Mouse (Mus musculus) ovary, adult 18-20 months (tissue): ENCODE data around the gene 1700021F05Rik.
A peak's percentile ranks its signal among the peaks of the same experiment; 100 is the strongest.

Experiments used
- DNase-seq: peaks from one replicate; pipeline ENCODE4 v3.0.0; 2022; ENCODE audit warnings: low spot score, mixed read lengths

1700021F05Rik gene

DNA sequence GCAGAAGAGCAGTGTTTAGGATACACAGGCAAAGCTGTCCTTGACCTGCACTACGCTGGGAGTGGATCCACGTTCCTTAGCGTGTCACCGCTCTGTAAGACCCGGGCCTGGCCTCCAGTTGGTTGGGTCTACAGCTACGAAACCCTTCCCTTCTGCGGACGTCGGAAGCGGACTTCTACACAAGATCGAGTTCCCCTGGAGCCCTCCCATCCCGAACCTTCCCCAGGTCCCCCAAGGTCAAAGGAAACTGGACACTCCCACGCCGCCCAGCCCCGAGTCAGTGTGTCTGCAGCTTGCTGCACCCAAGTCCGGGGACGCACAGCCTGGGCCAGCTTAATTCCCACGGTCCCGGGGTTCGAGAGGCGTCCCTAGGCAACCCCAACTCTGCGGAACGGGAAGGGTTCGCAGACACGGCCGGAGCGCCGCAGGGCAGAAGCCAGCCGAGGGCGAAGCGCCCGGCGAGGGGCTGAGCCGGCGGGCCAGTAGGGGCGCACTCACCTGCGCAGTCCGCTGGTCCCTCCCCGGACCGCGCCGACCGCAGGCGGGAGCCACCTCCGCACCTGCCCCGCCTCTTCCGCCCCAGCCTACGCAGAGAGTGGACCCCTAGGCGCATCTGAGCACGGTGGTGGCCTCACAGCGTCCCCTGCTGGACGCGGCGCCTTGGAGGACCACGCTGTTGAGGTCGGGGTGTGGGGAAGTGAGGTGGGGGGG is at the start of gene 1700021F05Rik:
1700021F05Rik (minus strand) TSS at position 553 of the 711 bp plus-strand sequence.
- DNase-seq = peak; percentile 92

DNA sequence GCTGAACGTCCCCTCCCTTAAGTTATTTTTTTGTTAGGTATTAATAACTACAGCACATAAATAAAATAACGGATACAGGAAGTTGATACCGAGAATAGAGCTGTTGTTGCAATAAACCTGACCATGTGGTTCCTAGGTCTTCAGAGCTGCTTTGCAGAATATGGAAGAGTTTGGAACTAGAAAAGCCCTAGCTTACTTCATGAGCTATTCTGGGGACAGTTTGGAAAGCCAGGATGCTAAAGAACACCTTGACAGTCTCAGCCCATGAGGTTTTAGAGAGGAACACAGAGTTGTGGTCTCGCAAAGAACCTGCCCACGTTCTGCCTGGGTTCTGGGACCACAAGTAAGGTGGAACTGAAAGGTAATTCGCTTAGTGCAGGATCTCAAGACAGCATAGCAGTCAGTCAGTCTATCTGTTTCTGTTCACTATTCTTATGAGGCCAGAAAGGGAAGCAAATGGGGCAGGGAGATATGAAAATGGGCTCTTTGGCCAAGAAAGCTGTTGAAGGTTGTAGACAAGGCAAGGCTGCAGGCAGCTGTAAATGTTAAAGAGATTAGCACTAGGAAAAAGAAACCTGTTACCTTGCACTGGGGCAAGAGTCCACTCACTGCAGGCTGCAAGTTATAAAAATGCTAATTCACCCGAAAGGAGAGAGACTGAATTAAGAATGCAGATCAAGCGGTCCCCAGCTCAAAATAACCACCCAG is 47.8 kb upstream of the 1700021F05Rik start:
- DNase-seq = no peak

DNA sequence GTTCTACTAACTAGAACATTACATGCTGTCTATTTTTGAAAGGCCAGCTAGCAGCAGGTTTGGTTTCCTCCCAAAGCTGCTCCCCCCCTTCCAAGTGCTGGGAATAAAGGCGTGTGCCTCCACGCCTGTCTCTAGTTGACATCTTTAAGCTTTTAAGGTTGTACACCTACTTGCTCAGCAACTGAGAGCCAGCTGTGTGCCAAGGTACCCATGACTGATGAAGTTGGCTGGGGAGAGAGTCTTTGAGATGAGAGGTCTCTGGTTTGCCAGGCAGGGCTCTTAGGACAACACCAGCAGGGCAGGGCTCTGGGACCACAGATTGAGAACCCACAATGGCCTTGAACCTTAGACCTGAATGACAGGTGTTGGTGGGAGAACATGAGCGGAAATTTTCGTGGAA is 43.7 kb upstream of the 1700021F05Rik start:
- DNase-seq = no peak

DNA sequence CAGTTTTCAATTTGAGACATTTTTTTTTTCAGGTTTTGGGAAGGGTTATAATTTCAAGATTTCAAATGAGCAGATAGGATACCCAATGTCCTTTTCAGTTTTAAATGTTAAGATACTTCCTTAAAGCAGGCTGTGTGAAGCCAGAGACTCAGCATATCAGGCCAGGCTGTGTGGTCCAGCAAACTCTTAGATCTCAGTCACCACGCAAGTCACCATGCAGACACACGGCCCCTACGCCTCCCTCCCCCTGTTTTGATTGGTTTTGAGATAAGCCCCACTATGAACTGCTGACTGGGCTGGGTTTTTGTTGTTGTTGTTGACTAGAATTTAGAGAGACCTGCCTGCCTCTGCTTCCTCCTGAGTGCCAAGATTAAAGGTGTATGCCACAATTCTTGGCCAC is 40.5 kb upstream of the 1700021F05Rik start:
- DNase-seq = no peak

DNA sequence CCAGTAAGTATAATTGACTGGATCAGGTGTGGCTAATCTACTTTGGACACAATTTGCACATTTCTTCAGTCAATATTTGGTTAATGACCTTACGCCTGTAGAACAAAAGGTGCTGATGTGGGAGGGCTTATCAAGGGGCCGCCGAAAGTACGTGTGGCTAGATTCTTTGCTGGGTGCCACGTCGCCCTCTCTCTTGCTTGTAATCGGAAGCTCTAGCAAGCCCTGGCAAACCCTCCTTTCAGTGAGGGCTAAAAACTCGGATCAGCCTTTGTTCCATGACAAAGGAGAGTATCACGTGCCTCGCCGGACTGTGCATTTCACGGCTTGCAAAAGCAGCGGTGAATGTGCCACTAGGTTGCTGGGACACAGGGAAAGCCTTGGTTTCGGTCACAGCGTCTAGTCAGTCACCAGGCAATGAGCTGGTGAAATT is 39.9 kb upstream of the 1700021F05Rik start:
- DNase-seq = peak; percentile 29

DNA sequence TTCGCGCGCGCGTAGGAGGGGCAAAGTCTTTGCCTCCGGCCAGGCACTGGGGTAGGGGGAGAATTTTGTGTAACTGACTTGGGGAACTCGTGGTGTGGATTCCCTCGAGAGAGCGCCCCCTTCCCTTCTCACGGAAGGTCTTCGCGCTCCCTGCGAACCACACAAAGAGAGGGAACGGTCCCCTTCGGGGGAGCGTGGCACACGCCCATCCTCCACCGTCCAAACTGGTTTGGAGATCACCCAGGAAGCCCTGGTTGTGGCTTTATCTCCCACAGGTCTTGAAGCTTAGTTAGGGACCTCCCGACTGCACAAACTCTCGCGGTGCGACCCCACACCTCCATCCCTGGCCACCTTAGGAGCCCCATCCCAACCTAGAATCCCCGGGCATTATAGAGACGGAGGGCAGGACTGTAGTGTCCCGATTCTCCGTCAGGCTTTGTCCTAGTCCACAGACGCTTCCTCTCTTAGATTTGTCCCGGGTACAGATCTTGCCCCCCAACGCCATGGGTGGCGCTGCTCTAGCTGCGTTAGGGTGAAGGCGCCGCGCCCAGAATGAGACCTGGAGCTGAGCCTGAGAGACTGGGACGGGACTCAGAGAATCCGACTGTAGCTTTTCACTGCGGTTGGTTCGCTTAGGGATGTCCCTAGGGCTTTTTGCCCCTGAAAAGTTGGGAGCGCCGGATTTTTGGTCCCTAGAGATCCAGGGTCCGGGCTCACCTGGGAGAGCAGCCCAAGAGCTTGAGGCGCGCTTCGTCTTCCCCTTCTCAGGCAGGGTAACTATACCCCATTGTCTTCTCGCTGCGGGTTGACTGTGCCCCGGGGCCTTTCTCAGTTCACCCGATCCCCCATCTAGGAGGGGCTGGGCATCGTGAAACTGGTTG is 38.8 kb upstream of the 1700021F05Rik start:
- DNase-seq = no peak

DNA sequence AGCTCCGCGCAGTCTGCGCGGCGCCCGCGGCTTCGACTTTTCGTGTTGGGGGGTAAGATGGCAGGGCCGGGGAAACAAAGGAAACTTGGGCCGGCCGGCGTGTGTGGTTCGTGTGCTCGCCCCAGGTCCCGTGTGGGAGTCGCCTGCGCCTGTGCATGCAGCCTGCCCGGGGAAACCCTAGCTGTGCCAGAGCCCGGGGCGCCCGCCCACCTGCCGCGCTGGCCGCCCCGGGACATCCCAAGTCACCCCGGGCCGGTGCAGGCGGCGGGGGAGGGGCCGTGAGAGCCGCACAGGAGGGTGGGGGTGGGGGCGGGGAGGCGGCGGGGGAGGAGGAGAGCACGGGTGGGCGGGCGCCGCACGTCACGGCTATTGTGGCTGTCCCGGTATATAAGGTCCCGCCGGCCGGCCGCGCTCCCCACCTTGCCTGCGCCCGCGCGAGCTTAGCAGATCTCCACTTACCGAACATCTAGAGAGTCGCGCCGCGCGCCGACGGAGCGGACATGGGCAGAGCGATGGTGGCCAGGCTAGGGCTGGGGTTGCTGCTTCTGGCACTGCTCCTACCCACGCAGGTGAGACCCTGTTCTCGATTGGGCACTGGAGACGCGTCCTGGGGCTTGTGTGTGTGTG is 38.1 kb upstream of the 1700021F05Rik start:
- DNase-seq = peak; percentile 53

DNA sequence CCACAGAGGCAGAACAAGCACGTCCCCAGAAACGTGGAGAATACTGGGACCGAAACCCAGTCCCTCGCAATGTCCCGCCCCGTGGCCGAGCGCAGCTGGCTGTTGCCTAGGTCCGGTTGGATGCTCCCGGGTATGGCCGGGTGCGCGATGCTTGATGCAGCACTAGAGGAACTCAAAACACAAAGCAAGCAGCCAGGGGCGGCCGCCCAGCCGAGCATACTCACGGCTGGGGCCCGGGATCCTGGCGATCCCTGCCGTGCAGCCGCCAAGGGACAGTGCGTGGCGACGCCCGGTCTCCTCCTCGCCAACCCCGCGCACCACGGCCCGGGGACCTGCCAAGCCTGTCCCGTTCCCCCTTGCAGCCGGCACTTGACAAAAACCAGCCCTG is 37.6 kb upstream of the 1700021F05Rik start:
- peak; percentile 25 for DNase-seq

DNA sequence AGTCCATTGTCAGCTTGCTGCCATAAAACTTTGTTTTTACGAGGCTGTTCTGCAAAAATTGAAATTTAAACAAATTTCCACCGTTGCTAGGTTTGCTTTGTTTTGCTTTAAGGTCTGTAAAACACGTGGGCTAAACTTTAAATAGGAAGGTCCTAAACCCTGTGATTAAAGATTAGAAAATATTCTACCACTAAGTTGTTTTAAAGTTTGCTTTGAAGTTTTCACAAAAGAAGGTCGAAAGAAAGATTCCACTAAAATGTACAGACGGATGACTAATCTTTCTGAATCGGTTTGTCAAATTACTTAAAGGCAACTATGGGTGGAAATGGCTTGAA is 37.2 kb upstream of the 1700021F05Rik start, which contains the start of gene Cd24a:
Cd24a (plus strand) TSS at position 288 of the 335 bp plus-strand sequence.
- DNase-seq = no peak

DNA sequence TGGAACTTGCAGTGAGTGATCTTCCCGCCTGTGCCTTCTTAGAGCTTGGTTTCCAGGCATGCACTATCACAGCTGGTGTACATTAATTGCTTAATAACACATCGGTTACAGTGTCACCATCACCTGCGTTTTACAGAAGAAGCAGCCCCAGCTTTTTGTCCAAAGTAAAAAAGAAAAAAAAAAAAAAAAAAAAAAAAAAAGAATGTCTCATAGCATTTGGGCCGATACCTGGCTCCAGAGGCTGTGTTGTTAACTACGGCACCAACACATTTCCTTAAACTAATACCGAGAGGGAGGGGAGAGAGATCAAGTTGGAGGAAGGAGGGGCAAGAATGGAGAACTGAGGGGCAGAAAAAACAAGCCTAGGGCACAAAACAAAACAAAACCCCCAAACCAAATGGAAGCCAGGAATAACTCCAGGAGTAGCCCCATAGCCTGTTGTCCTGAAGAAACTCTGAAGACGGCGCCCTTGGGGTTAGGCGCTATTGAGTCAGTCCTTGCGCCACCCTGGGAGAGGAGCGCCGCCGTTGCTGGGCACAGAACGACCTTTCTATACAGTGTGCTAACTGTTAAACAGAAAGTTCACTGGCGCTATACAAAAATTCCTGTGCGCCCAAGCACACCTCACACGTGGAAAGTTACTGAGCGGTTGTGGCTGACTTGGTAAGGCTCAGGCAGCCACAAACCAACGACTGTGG is 36.7 kb upstream of the 1700021F05Rik start:
- no peak for DNase-seq

DNA sequence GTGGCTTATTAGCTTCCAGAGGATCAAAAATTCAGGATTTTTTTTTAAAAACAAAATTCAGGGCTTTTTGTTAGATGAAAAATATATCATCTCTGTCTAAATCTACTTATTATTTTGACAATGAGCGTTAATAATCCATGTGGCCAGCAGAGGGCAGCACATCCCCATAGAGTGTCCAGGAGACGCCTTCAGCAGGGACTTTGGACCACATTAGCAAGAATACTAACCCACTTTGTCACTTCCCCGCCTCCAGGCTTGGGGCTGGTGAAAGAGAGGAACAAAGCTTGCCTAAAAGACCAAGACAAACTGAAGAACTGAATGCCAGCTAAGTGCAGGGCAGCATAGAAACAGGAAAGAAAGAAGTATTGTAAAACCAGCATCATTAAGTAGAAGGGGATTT is 34.2 kb upstream of the 1700021F05Rik start:
- no peak for DNase-seq

DNA sequence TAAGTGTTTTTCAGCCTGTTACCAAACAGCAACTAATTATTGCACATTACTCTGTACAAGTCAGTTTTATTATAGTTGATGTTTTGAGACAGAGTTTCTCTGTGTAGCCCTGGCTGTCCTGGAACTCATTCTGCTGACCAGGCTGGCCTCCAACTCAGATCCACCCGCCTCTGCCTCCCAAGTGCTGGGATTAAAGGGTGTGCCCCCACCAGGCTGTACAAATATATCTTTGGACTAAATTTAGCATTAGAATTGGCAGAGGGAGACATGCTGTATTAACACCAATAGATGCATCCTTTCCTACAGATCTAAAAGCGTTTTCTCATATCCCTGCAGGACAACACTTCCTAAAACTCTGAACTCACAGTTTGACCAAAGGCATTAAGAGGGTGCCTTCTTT is 33.6 kb upstream of the 1700021F05Rik start:
- DNase-seq = no peak

DNA sequence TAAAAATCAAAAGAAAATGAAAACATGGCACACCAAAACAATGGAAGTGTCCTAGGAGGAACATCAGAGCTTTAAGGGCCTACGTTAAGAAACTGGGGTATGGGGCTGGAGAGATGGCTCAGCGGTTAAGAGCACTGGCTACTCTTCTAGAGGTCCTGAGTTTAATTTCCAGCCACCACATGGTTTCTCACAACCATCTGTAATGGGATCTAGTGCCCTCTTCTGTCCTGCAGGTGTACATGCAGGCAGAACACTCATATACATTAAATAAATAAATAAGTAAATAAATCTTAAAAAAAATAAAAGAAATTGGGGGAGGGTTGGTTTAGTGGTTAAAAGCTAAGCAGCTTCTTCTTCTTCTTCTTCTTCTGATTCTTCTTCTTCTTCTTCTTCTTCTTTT is 20.5 kb upstream of the 1700021F05Rik start:
- DNase-seq = no peak

DNA sequence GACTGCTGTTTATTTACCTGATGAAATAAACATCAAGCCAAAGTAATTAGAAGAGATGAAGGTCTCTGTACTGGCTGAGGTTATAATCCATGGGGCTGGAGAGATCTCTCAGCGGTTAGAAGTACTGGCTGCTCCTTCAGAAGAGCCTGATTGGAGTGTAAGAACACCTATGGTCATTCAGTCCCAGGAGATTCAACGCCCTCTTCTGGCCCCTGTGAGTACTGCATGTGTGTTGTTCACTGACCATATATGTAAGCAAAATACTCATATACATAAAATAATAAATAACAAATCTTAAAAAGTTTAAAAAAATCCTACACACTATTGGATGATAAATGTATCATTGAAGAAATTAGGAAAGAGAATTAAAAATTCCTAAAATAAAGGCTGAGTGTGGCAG is 20.0 kb upstream of the 1700021F05Rik start:
- DNase-seq = no peak

DNA sequence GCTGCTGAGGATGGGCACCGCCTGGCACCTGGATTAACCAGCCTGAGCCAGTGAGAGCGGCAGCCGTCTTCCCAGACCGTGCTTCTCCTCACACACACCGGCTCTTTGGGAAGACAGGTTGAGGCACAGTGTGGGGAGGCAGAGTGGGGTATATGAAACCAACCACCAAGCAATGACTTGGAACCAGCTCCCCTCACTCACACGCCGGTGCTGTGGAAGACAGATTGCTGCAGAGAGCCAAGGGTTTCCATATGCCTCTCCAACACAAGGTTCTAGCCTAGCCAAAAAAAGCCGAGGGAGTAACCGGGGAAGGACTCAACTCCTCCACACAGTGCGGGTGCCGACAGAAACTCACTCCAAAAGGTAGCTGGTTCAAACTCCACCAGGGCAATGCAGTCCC is 18.5 kb upstream of the 1700021F05Rik start:
- no peak for DNase-seq

DNA sequence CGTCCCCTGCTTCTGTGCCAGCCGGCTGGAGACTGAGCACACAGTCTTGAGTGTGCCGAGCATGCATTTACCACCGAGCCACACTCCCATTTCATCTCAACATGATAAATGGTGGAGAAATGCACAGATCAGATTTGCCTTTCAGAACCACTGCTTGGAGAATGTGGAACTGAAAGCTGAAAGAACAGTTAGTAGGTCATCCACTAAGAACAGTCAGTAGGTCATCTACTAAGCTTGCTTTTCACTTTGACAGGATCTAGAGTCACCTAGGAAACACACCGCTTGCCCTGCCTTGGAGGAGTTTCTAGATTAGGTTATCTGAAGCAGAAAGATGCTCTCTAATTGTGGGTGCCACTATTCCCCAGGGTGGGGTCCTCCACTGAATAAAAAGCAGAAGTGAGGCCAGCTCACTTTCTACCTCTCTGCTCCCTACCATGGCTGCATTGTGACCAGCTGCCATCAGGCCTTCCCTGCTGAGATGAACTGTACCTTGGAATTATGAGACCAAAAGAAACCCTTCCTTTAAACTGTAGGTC is 16.9 kb upstream of the 1700021F05Rik start:
- DNase-seq = no peak

DNA sequence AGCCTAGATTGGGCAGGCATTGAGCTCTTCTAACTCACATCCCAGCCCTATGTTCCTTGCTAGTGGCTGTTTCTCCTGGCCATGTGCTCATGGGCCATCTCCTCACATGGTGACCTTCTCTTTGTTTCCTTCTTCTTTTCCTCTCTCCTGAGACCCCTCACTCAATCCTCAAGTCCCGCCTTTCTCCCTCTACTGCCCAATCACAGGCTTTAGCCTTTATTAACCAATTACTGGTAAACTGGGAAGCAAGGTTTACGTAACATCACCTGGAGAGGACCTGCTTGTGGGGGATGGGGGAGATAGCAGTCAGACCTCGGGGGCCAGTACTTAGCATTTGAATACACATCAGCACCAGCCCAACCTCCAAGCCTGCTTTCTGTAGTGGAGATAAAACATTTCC is 10.6 kb upstream of the 1700021F05Rik start:
- DNase-seq = no peak

DNA sequence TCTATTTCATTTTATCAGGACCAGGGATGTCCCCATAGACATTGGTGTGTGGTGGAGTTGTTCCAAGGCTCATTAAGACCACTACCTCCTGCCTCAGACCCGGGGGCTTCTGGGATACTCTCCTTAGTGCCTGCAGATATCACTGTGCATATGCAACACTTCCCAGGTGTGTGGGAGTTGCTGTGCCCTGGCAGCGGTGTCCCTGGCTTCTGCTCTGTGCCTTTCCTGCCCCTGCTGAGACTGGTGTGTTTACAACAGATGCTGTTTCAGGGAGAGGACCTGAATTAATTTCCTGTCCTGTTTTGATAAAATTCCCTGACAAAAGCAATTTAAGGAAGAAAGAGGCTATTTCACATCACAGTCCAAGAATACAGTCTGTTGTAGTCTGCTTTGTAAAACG is 10.1 kb upstream of the 1700021F05Rik start:
- no peak for DNase-seq

DNA sequence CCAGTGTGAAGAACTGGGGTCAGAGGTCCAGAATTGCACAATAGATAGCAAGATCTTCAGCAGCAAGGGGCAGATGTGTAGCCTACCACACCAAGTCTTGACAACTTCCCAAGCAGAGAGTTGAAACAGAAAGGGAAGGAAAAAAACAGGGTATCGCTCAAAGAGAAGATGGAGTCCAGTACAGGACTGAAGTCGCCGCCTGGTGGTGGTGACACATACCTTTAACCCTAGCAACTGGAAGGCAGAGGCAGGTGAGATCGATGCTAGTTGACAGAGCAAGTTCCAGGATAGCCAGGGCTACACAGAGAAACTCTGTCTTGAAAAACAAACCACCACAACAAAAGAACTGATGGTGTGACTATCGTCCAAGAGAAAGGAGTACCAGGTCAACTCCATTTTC is 8.6 kb upstream of the 1700021F05Rik start:
- no peak for DNase-seq

DNA sequence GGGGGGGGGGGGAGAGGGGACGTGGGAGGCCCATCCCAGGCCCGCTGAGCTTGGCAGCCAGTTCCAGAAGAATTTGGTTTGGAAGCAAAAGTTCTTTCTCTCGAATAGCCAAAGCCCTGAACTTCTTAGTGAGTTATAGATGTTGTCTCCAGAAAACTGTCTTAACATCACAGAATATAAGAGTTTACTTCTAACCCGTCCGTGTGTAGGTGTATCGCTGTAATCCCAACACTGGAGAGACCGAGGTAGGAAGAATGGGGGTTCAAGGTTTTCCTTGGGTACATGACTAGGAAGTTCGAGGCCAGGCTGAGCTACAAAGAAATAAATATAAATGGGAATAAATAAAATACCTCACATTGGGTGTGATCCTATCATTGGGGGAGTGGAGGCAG is 355 bp upstream of the 1700021F05Rik start:
- DNase-seq = no peak

DNA sequence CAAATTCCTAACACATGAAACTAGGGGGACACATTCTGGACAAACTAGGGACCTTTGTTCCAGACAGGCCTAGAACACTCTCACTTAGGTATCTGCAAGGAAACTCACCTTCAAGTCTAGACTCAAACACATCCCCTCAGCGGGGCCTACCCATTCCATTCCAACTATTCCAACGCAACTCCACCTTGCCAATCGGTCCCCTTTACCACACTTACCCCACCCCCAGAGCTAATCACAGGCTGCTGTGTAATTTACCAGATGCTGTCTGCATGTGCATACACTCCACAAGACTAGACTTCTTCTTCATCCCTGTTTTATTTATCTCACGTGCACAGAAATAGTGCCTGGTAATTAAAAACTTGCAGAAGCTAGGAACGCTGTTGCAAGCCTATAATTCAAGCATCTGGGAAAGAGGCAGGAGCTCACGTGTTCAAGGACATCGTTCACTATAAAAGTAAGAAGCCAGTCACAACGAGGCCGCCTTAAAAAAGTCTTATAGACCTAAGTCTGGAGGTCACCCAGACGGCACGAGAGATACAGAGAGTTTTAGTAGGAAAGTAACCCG is 966 bp downstream of the 1700021F05Rik start:
- DNase-seq = no peak
